Mouse (Mus musculus) limb, embryonic 13.5 days (tissue): Measurements from ENCODE around the gene Nrgn. TPM values are rescaled to one million over a fixed set of nuclear protein-coding genes. Genes with fewer than 3 reads are reported as not detected.

Experiments used
- ATAC-seq: fragments of 200-750 bp; cut with Nextera tagmentation; 2 replicates; pipeline ENCODE4 v1.8.0; 2017; ENCODE audit warnings: low read depth, moderate number of reproducible peaks, moderate TSS enrichment; ENCODE audit not compliant: low FRiP score
- H3K27ac ChIP-seq: fragments of 300-500 bp; sonication (generic); 2 replicates; pipeline ENCODE4 v1.5.1; 2015; ENCODE audit warnings: inconsistent platforms, mild to moderate bottlenecking, moderate library complexity
- H3K27me3 ChIP-seq: fragments of 300-500 bp; sonication (generic); 2 replicates; pipeline ENCODE4 v1.6.1; 2015; ENCODE audit warnings: mild to moderate bottlenecking, inconsistent platforms
- H3K36me3 ChIP-seq: fragments of 300-500 bp; sonication (generic); 2 replicates; pipeline ENCODE4 v1.6.1; 2015; ENCODE audit warnings: inconsistent platforms, mild to moderate bottlenecking, moderate library complexity
- H3K4me1 ChIP-seq: fragments of 300-500 bp; sonication (generic); 2 replicates; pipeline ENCODE4 v1.6.1; 2015; ENCODE audit warnings: inconsistent platforms
- H3K4me2 ChIP-seq: fragments of 300-500 bp; sonication (generic); replicated peaks from 2 replicates; pipeline ENCODE4 v1.6.1; 2015; ENCODE audit warnings: inconsistent platforms, mild to moderate bottlenecking, moderate library complexity
- H3K4me3 ChIP-seq: fragments of 300-500 bp; sonication (generic); 2 replicates; pipeline ENCODE4 v1.5.1; 2015; ENCODE audit warnings: moderate library complexity, mild to moderate bottlenecking, inconsistent platforms
- H3K9ac ChIP-seq: fragments of 300-500 bp; sonication (generic); 2 replicates; pipeline ENCODE4 v1.6.1; 2015; ENCODE audit warnings: mild to moderate bottlenecking, inconsistent platforms
- H3K9me3 ChIP-seq: fragments of 300-500 bp; sonication (generic); 2 replicates; pipeline ENCODE4 v1.6.1; 2016; ENCODE audit warnings: inconsistent platforms
- WGBS: fragments of 180-500 bp; shearing (Covaris S2); methylation state at CpG from one replicate; pipeline ENCODE4 v1.1.7; 2015; 5-methylcytosine and 5-hydroxymethylcytosine counted together
- polyA plus RNA-seq: library from polyadenylated mRNA; unstranded; fragments of >200 nt; fragmentation: Nextera tagmentation; extraction: Ambion mirVana; gene quantifications from 2 replicates; pipeline ENCODE4 v1.2.1, GENCODE M21; 2015

Nrgn gene
- polyA plus RNA-seq, 1 experiment from 2014 or later: 7.9 TPM

DNA sequence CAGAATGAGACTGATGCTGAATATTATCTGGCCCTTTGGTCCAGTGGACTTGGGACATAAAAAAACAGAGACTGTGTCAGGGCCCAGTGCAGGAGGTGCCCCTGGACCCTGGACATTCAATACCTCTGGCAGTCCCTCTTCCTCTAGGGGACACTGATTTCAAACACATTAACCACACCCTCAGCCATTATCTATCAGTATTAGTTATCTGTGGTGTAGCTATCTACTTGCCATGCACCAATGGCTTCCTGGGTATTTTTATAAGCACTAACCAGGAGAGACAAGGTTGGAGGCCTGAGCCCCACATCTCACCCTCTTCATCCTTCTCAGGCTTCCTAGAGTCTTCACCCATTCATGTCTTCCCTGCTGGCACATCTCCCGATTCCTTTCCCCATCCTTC, 2.3 kb downstream of the Nrgn start:
- Histone ChIP-seq H3K4me3 (no peak overlapping the region), H3K27me3 (peaks cover 96% of the 10 kb centered on the region)
- WGBS: 56% methylated on average over 1 of the region's 1 CpGs

DNA sequence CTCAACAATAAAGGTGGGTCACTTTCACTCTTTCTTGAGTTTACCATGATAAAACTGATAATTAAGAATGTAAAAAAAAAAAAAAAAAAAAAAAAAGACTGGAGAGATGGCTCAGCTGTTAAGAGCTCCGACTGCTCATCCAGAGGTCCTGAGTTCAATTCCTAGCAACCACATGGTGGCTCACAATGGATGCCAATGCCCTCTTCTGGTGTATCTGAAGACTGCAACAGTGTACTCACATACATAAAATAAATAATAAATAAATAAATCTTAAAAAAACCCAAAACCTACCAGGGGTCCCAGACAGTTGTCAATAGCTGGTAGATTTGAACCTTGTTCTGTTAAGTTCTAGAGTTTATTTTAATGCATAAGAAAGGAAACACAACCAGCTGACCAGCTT, 5.8 kb downstream of the Nrgn start:
- ATAC-seq: no peak
- H3K9me3 ChIP-seq: no peaks in the 10 kb centered on the region
- no peak overlapping the region for H3K4me3 ChIP-seq
- no peak overlapping the region for H3K4me2 ChIP-seq
- peaks cover 92% of the 10 kb centered on the region for H3K27me3 ChIP-seq
- H3K9ac ChIP-seq: no peak overlapping the region
- peaks cover 31% of the 10 kb centered on the region for H3K4me1 ChIP-seq
- no peak overlapping the region for H3K27ac ChIP-seq
- WGBS: 79% methylated on average over 1 of the region's 1 CpGs
- no peaks in the 10 kb centered on the region for H3K36me3 ChIP-seq

More for the DNA sequence above, 2.3 kb downstream of the Nrgn start:
- Histone ChIP-seq H3K9me3 (no peaks in the 10 kb centered on the region), H3K4me1 (peaks cover 25% of the 10 kb centered on the region), H3K9ac (no peak overlapping the region), H3K4me2 (no peak overlapping the region), H3K27ac (no peak overlapping the region), H3K36me3 (no peaks in the 10 kb centered on the region)
- ATAC-seq: no peak

DNA sequence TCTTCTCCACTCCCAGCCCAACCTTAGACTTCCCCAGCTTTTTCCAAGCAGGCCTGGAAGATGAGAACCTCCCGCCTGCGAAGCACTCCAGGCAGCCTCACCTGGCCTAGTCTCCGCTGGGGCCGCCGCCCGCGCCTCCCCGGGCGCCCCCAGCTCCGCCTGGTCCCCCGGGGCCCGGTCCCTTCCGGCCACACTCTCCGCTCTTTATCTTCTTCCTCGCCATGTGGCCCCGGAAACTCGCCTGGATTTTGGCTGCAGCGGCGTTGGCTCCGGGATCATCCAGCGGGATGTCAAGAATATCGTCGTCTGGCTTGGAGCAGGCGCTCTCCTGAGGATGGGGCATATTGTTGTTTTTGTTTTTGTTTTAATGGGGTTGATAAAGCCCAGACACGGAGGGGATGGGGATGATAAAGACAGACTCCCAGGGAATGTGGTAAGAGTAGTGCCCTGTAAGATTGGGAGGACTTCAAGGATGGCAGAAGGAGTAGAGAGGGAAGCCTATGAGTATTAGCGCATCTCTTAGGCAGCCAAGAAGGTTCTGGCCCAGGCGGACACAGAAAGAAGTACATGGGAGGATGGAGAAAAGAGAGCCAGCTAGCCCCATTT, 6.8 kb downstream of the Nrgn start:
- H3K9ac ChIP-seq: no peak overlapping the region
- H3K4me2 ChIP-seq: no peak overlapping the region; the same call in 1 of the 2 replicates
- H3K9me3 ChIP-seq: no peaks in the 10 kb centered on the region
- no peak overlapping the region for H3K27ac ChIP-seq
- peaks cover 83% of the 10 kb centered on the region for H3K27me3 ChIP-seq
- peaks cover 34% of the 10 kb centered on the region for H3K4me1 ChIP-seq
- H3K4me3 ChIP-seq: no peak overlapping the region; the same call in 1 of the 2 replicates
- H3K36me3 ChIP-seq: no peaks in the 10 kb centered on the region
- no peak; the same call in 1 of the 2 replicates for ATAC-seq
- 9% methylated on average over 27 of the region's 27 CpGs for WGBS

DNA sequence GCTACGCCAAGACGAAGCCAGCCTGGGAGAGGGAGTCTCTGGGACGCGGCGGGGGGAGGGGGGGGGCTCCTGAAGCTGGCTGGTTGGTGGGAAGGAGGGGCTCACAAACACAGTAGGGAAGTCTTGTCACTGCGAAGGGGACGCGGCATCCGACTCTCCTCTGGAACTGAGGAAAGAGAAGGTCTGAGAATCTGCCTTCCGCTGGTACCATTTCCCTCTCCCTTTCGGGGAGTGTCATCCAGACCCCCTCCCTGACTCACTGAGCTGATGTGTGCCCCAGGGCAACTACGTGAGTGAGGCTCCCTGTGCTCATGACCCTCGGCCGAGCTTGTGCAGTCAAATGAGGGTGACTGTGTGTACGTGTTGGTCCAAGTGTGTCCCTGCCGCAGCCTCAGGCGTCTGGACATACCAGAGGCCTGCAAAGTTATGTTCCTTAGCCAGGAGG, 7.5 kb downstream of the Nrgn start:
- H3K27ac ChIP-seq: no peak overlapping the region
- H3K27me3 ChIP-seq: peaks cover 82% of the 10 kb centered on the region
- ATAC-seq: no peak
- peak overlapping the region; percentile 65 for H3K4me2 ChIP-seq
- no peak overlapping the region; the same call in 1 of the 2 replicates for H3K9ac ChIP-seq
- peak overlapping the region; percentile 38 for H3K4me3 ChIP-seq
- H3K36me3 ChIP-seq: no peaks in the 10 kb centered on the region
- WGBS: 5% methylated on average over 17 of the region's 17 CpGs
- no peaks in the 10 kb centered on the region for H3K9me3 ChIP-seq
- H3K4me1 ChIP-seq: peaks cover 34% of the 10 kb centered on the region

DNA sequence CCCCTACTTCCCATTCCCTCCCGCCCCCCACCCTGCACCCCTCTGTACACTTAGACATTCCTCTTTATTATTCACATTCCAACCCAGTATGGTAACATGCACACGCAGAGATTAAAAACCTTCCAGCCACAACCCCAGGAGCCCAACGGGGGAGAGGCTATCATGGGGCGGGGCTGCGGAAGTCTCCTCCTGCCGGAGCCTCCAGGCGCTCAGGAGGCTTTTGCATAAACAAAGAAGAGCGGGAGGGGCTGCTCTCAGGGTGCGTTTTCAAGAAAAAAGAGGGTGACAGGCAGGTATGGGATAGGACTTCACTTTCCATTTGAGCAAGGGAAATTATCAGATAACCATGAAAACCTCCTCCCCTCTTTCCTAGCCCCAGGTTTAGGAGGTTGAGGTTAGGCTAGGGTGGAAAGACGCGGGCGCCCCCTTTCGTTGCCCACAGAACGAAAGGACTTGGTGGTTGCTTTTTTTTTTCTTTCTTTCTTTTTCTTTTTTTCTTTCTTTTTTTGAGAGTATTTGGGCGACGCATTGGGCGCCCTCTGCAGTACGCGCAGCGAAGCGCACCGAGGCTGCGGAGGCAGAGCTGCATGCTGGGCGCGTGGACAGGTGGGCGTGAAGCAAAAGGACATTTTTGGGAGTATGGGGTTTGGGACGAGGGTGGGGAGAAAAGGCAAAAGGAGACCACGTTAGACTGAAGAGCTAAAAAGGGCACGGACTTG, 8.1 kb downstream of the Nrgn start:
- H3K4me2 ChIP-seq: peak overlapping the region; percentile 65
- no peaks in the 10 kb centered on the region for H3K36me3 ChIP-seq
- H3K9me3 ChIP-seq: no peaks in the 10 kb centered on the region
- ATAC-seq: peak; percentile 37
- peaks cover 34% of the 10 kb centered on the region for H3K4me1 ChIP-seq
- H3K27me3 ChIP-seq: peaks cover 82% of the 10 kb centered on the region
- WGBS: 0% methylated on average over 29 of the region's 29 CpGs
- no peak overlapping the region for H3K27ac ChIP-seq
- H3K4me3 ChIP-seq: peak overlapping the region; percentile 38
- H3K9ac ChIP-seq: peak overlapping the region; percentile 13; the same call in 1 of the 2 replicates

DNA sequence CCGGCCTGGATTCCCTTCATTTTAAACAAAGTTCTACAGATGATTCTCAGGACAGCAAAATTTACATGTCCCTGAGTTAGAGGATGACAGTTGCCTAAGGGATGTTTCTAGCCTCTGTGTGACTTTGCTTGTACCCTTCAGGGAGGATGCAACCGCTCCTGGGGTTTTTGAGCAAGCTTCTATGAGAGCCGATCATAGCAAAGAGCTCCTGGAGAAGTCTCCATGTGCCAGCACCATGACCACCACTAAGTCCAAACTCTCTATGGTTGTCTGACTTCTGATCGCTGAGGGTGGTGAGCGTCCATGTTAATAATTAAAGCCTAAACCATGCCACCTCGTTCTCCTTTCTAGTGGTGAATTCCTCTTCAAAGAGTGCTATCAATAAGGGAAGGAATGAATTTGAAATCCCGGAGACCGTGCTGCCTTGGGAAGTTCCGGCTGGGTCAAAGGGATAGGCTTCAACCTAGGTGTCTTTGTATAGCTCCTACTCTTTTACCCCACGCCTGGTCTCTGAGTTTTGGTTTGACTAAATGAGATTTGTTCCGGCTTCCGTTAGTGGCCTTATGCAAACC, 8.7 kb downstream of the Nrgn start:
- peak overlapping the region; percentile 65 for H3K4me2 ChIP-seq
- 0 out of 2 replicates have a peak overlapping the region, but pooled peaks have one; percentile 13 for H3K9ac ChIP-seq
- no peaks in the 10 kb centered on the region for H3K9me3 ChIP-seq
- 26% methylated on average over 12 of the region's 12 CpGs for WGBS
- no peak for ATAC-seq
- no peaks in the 10 kb centered on the region for H3K36me3 ChIP-seq
- no peak overlapping the region for H3K27ac ChIP-seq
- H3K4me3 ChIP-seq: peak overlapping the region; percentile 38
- H3K27me3 ChIP-seq: peaks cover 81% of the 10 kb centered on the region
- peaks cover 37% of the 10 kb centered on the region for H3K4me1 ChIP-seq

DNA sequence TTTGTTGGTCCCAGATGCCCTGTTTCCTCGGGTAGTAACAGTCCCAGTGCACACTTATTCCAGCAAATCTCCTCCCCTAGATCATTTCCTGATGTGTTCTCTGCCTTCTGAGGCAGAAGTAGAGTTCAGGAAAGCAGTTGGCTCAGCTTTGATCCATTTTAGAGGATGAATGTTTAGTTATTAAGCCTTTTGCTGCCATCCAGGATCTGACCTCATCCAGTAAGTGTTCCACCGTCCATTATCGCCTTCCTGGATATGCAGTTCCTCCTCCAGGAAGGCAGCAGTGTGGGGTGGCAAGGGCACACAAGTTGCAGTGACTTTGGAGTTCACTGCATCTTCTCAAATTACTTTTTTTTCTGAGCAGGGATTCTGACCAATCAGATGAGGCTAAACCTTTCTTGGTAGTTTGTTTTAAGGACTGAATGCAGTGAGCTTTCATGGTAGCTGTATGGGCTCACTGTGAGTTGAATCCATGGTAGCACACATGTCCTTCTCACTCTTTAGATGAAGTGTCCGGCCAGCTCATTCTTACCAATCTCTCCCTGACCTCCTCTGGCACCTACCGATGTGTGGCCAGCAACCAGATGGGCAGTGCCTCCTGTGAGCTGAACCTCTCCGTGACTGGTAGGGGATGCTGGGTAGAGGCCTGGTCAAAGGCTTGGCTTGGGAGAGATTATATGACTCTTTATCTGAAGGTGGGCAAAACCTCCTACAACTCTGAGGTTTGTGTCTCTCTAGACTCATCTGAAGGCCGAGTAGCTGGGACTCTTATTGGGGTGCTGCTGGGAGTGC, 10.7 kb downstream of the Nrgn start:
- H3K9ac ChIP-seq: no peak overlapping the region
- peaks cover 79% of the 10 kb centered on the region for H3K27me3 ChIP-seq
- no peak; the same call in 1 of the 2 replicates for ATAC-seq
- peaks cover 37% of the 10 kb centered on the region for H3K4me1 ChIP-seq
- H3K4me2 ChIP-seq: no peak overlapping the region
- no peak overlapping the region for H3K4me3 ChIP-seq
- 57% methylated on average over 7 of the region's 7 CpGs for WGBS
- H3K36me3 ChIP-seq: no peaks in the 10 kb centered on the region
- H3K27ac ChIP-seq: no peak overlapping the region
- no peaks in the 10 kb centered on the region for H3K9me3 ChIP-seq

DNA sequence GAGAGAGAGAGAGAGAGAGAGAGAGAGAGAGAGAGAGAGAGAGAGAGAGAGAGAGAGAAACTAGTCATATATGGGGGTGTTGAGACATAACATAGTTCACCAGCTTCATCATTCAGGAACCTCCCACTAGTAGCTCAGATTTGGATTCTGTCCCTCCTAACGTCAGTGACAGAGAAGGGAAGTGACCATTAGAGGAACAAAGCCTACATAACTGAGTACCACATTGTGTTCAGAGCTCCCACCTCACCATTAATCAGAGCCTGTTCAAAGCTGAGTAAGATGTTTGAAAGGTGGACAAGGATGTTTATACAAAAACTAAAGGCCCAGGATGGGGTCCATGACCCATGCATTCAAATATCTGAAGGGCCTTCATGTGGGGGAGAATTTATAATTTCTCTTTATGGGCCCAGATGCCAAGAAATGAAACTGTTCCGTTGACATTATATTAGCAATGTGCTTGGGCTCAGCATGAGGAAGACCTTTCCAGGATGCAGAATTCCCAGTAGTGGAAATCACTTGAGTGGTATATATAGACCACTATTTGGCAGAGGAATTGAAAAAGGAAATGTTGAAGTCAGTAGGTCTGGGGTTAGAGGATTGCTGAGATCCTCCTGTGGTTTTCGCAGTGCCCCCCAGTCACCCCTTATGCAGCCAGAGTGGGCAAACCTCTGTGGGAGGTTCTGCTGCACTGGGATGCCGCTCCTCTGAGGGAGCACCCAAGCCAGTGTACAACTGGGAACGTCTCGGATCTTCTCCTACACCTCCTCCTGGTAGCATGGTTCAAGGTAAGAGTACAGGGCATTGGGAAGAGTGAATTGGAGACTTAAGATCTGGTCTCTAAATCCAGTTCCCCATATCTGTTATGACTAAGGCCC, 11.8 kb downstream of the Nrgn start:
- Histone ChIP-seq H3K9me3 (no peaks in the 10 kb centered on the region), H3K36me3 (no peaks in the 10 kb centered on the region), H3K27ac (no peak overlapping the region), H3K4me3 (no peak overlapping the region), H3K27me3 (peaks cover 78% of the 10 kb centered on the region), H3K4me1 (peaks cover 37% of the 10 kb centered on the region), H3K4me2 (no peak overlapping the region), H3K9ac (no peak overlapping the region)
- ATAC-seq: no peak
- 84% methylated on average over 6 of the region's 6 CpGs for whole genome bisulfite sequencing

DNA sequence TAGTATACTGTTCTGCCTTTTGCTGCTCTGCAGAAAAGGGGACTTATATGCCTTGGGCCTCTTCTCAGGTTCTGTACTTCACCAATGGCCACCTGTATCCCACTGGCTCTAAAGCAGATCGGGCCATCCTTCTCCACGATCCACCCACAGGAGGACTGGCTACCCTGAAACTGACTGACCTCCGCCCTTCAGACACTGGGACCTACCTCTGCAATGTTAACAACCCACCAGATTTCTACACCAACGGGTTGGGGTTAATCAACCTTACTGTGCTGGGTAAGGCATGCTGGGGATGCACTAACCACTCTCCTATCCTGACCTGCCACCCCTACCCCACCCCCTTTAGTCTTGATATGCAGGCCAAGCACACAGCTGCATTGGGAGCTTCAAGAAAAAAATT, 12.5 kb downstream of the Nrgn start:
- Histone ChIP-seq H3K4me3 (no peak overlapping the region), H3K36me3 (no peaks in the 10 kb centered on the region), H3K9ac (no peak overlapping the region), H3K4me2 (no peak overlapping the region), H3K9me3 (no peaks in the 10 kb centered on the region), H3K27me3 (peaks cover 74% of the 10 kb centered on the region), H3K27ac (no peak overlapping the region), H3K4me1 (peaks cover 30% of the 10 kb centered on the region)
- whole genome bisulfite sequencing: 90% methylated on average over 4 of the region's 4 CpGs
- no peak for ATAC-seq

DNA sequence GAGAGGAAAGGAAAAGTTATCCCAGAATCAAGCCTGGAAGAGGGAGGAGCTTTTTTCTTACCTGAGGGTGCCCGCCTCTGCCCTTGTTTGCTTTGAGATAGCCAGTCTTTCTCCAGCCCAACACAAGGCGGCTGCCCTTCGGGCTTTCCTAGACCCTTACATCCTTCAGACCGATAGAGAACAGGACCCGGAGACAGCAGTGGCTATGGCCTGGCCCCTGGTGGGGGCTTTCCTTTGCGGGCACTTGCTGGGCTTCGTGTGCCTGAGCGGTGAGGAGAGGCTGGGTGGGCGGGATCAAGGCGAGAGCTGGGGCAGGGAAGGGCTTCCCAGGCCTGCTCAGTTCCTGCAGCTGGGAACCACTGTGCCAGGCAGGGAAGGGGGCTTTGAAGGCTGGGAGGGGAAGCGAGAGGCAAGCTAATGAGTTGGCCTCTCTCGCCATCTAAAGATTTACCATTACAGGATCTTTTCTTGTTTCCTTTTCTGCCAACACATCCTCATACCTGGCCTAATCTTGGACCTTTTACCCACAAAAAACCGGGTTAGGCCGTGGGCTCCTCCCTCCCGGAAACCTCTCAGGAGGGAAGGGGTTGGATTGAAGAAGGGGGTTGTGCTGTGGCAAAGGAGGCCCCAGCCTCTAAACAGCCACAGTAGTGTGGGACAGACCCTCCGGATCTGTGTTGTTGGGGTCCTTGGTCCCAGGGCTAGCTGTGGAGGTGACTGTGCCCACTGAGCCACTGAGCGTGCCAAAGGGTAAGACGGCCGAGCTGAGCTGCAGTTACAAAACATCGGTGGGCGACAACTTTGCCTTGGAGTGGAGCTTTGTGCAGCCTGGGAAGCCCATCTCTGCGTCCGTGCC, 13.3 kb downstream of the Nrgn start, which contains the start of gene Vsig2:
TSS of gene Vsig2 (plus strand) at position 86 of the 856 bp plus-strand sequence.
- Histone ChIP-seq H3K36me3 (no peaks in the 10 kb centered on the region), H3K4me1 (peaks cover 22% of the 10 kb centered on the region), H3K4me2 (no peak within 1 kb of the TSS), H3K27me3 (peaks cover 72% of the 10 kb centered on the region), H3K9me3 (no peaks in the 10 kb centered on the region), H3K4me3 (no peak within 1 kb of the TSS), H3K9ac (no peak within 1 kb of the TSS), H3K27ac (no peak within 1 kb of the TSS)
- 45% methylated on average over 23 of the region's 23 CpGs for WGBS
- no peak for ATAC-seq
